Mouse (Mus musculus) heart, adult 2 months (tissue): ENCODE results near the gene Tiam1. TPM values are rescaled to one million over a fixed set of nuclear protein-coding genes. Genes with fewer than 3 reads are reported as not detected.
A peak's percentile ranks its signal among the peaks of the same experiment; 100 is the strongest.

Source experiments
- DNase-seq, 2 experiments: peaks; one replicate each; pipeline ENCODE4 v3.0.0; 2021
- H3K27ac ChIP-seq: fragments of 200-600 bp; 2 replicates; pipeline ENCODE4 v1.8.1; 2022
- H3K27me3 ChIP-seq: fragments of 200-500 bp; 2 replicates; pipeline ENCODE4 v1.6.1; 2012; ENCODE audit warnings: mild to moderate bottlenecking, low read length, inconsistent platforms, mixed read lengths; ENCODE audit not compliant: control insufficient read depth, insufficient read depth
- H3K36me3 ChIP-seq: fragments of 200-500 bp; 2 replicates; pipeline ENCODE4 v1.6.1; 2012; ENCODE audit warnings: low read length, inconsistent platforms; ENCODE audit not compliant: control insufficient read depth, insufficient read depth
- H3K4me1 ChIP-seq: fragments of 200-500 bp; 2 replicates; pipeline ENCODE4 v1.6.1; 2011; ENCODE audit warnings: low read length; ENCODE audit not compliant: control insufficient read depth, insufficient read depth
- H3K4me3 ChIP-seq: fragments of 200-600 bp; 2 replicates; pipeline ENCODE4 v1.8.1; 2022
- H3K79me2 ChIP-seq: fragments of 200-500 bp; replicated peaks from 2 replicates; pipeline ENCODE4 v1.6.1; 2012; ENCODE audit warnings: mild to moderate bottlenecking, inconsistent platforms, low read length, moderate library complexity, mixed read lengths; ENCODE audit not compliant: control insufficient read depth, insufficient read depth
- H3K9ac ChIP-seq: fragments of 200-500 bp; 2 replicates; pipeline ENCODE4 v1.6.1; 2012; ENCODE audit warnings: low read depth, mild to moderate bottlenecking, control low read depth, inconsistent platforms, low read length, mixed read lengths
- CTCF ChIP-seq: fragments of 200-600 bp; IDR thresholded peaks from 2 replicates; pipeline ENCODE4 v1.8.1; 2022; ENCODE audit warnings: antibody characterized with exemption, mild to moderate bottlenecking, moderate library complexity
- EP300 ChIP-seq: fragments of 200-500 bp; IDR thresholded peaks from 2 replicates; pipeline ENCODE4 v1.6.1; 2011; ENCODE audit warnings: low read depth, low read length, control low read depth; ENCODE audit not compliant: insufficient read depth
- POLR2A ChIP-seq: fragments of 200-500 bp; IDR thresholded peaks from 2 replicates; pipeline ENCODE4 v1.6.1; 2011; ENCODE audit warnings: mild to moderate bottlenecking, low read depth, low read length, control low read depth; ENCODE audit not compliant: insufficient read depth
- WGBS: fragments of 180-500 bp; shearing (Covaris S2); methylation state at CpG from one replicate; pipeline ENCODE4 v1.1.7; 2018; 5-methylcytosine and 5-hydroxymethylcytosine counted together
- intact Hi-C: fragments of 180-260 bp; cut with DNase I; formaldehyde crosslinking; loops from one replicate; pipeline ENCODE4 v1.15.1; 2025
- polyA plus RNA-seq: library from polyadenylated mRNA; depleted of rRNA; stranded (reverse); fragments of >200 nt; gene quantifications from 2 replicates; pipeline ENCODE4 v1.2.3, GENCODE M21; 2012
- total RNA-seq, 2 experiments: library from RNA; stranded (reverse); gene quantifications; 2 replicates each; pipeline ENCODE4 v1.2.3; 2021

Tiam1 gene
- total and polyA plus RNA-seq, 3 experiments = 2.3 to 7.9 (median 4.4) TPM

GRCm38 (mm10) chr16:89989816-89990215, 153.8 kb downstream of the Tiam1 start:
- no peak for TF ChIP-seq CTCF
- TF ChIP-seq POLR2A = no peak
- TF ChIP-seq EP300 = no peak
- peaks cover 2% of the 10 kb centered on the region for H3K4me1 ChIP-seq
- intact Hi-C loops = no loop called here
- no peaks in the 10 kb centered on the region for H3K36me3 ChIP-seq
- no peaks in the 10 kb centered on the region for H3K27me3 ChIP-seq
- H3K4me3 ChIP-seq = no peak overlapping the region
- DNase-seq = peak in 1 of 2 experiments; percentile 26
- no peak overlapping the region for H3K27ac ChIP-seq
- 50% methylated on average over 10 of the region's 10 CpGs for WGBS
- H3K79me2 ChIP-seq = no peaks in the 10 kb centered on the region
- no peak overlapping the region for H3K9ac ChIP-seq

DNA sequence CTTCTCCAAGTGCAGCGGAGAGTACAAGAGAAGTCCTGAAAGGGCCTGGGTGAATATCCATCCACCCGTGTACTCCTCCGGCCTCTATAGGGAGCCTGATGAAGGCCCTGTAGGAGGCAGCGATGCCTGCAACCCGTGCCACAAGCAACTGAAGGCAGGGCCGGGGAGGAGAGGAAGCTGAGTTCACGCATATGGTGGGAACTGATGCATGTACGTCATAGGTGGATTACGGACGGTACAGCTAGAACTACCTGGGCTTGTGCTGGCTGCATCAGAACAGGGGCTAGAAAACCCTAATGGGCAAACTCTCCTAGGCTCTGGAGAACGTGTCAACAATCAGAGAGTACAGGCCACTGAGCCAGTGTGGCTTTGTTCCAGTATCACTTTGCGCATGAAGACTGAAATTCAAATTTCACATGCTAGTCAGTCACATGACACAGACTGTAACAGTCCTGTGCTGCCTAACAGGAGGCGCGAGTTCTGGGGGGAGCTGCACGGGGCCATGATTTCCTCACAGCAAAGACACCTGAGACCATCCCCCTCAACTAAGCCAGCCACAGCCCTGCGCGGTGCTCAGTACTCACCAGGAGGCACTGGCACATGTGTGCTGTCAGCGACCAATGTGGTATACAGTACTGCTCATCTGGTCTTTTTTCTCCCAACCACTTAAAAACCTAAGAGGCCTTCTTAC, 156.8 kb downstream of the Tiam1 start:
- Histone ChIP-seq H3K4me3 (no peak overlapping the region), H3K36me3 (no peaks in the 10 kb centered on the region), H3K27me3 (no peaks in the 10 kb centered on the region), H3K9ac (no peak overlapping the region), H3K79me2 (no peaks in the 10 kb centered on the region), H3K4me1 (peaks cover under 1% of the 10 kb centered on the region), H3K27ac (no peak overlapping the region)
- TF ChIP-seq POLR2A (no peak), EP300 (no peak), CTCF (no peak)
- intact Hi-C loops = no loop called here
- WGBS = 90% methylated on average over 18 of the region's 18 CpGs
- DNase-seq = no peak

- Histone ChIP-seq H3K4me1 (no peaks in the 10 kb centered on the region; the same call in 1 of the 2 replicates), H3K27ac (no peak overlapping the region), H3K79me2 (no peaks in the 10 kb centered on the region), H3K9ac (no peak overlapping the region), H3K4me3 (no peak overlapping the region), H3K36me3 (no peaks in the 10 kb centered on the region), H3K27me3 (no peaks in the 10 kb centered on the region)
- peak in 1 of 2 experiments; percentile 26 for DNase-seq
- intact Hi-C loops = no loop called here
- 29% methylated on average over 20 of the region's 20 CpGs for WGBS
- no peak for TF ChIP-seq CTCF
- TF ChIP-seq EP300 = no peak
- no peak for TF ChIP-seq POLR2A
Measured at GRCm38 (mm10) chr16:89985702-89986481, 157.7 kb downstream of the Tiam1 start.

DNA sequence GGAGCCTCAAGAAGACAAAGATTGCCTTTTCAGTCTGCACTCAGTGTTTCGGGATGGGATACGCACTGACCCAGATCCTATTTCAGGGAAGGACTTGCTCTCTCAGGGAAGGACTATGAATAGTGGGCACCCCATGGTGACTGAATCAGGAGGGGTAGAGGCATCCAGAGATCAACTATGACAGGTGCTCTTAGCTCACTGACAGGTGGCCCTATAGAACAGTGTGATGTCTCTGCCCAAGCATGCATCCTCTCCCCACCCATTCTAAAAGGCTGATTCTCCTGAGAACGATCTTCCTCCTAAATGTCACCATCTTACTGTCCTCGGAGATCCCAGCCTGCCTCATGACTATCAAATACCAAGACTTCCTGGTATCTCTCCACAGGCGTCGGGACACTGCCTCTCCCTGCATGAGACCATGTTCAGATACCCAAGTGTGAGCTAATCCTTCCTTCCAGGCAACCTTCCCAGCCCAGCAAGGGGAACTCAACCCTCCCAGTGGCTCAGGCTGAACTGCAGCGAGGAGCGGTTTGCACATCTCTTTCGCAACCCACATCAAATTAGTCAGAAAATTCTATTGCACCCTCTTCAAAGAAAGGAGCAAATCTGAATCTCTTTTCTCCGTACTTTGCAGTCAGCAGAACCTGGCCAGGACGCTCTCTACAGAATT, 163.4 kb downstream of the Tiam1 start:
- H3K36me3 ChIP-seq = no peaks in the 10 kb centered on the region
- no peaks in the 10 kb centered on the region for H3K27me3 ChIP-seq
- H3K79me2 ChIP-seq = no peaks in the 10 kb centered on the region
- H3K9ac ChIP-seq = no peak overlapping the region
- no peak overlapping the region for H3K27ac ChIP-seq
- H3K4me3 ChIP-seq = no peak overlapping the region
- intact Hi-C loops = no loop called here
- 69% methylated on average over 11 of the region's 11 CpGs for WGBS
- no peaks in the 10 kb centered on the region; the same call in 1 of the 2 replicates for H3K4me1 ChIP-seq
- peak; percentile 32 to 60 for DNase-seq
- TF ChIP-seq CTCF (0 out of 2 replicates have a peak, but pooled peaks have one; percentile 7), POLR2A (no peak)

DNA sequence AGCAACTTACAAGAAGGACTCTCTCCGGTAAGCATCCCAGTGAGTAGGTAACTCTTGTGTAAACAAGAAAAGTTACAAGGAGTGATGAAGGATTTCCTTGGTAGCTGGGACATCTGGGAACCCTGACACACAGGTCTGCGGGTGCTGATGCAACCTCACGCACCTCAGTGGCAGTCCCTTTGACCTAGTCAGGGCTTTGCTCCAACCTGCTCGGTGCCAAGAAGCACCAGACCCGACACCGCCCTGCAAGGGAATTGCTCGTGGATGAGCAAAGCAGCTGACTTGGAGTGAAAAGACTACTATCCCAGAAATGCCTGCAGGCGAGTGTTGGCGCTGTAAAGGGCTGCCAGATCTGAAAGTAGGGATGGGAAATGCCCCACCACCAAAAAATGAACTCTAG, 168.1 kb downstream of the Tiam1 start:
- no peaks in the 10 kb centered on the region for H3K4me1 ChIP-seq
- no peak overlapping the region for H3K9ac ChIP-seq
- DNase-seq = no peak
- no peaks in the 10 kb centered on the region for H3K27me3 ChIP-seq
- no peak overlapping the region for H3K4me3 ChIP-seq
- H3K27ac ChIP-seq = no peak overlapping the region
- H3K36me3 ChIP-seq = no peaks in the 10 kb centered on the region
- WGBS = 83% methylated on average over 9 of the region's 9 CpGs
- intact Hi-C loops = no loop called here
- H3K79me2 ChIP-seq = no peaks in the 10 kb centered on the region
- TF ChIP-seq POLR2A (no peak), CTCF (no peak), EP300 (no peak)
